8 mouse cellular contexts compared by ENCODE assay signal in the genomic region with DNA sequence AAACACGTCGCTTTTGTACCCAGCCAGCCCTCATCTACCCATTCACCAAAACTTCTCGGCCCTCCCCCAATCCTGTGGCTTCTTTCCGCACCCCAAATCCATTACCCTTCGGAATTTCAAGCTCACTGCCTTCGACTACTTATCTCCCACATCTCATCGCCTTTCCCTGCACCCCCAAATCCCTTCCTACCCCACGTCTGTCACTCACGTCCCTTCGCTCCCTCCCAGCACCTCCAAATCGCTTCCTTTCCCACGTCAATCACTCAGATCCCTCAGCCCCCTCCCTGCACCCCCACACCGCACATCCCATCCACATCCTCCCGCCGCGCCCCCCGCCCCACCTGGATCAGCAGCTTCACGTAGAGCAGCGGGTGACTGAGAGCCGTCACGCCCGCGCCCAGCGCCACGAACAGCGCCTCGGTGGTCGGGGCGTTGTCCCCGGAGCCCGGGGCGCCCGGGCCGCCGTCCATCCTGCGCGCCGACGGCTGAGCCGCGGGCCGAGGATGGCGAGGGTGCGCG. TPM values are rescaled to one million over a fixed set of nuclear protein-coding genes. Genes with fewer than 3 reads are reported as not detected.
A peak's percentile ranks its signal among the peaks of the same experiment; 100 is the strongest.
DNase-seq lines count a peak whose midpoint lies in the region; ATAC-seq and TF ChIP-seq lines count a peak whose summit lies in the region.

No protein-coding gene starts in this region.

- H3K27ac ChIP-seq in bone marrow macrophage, adult 2 months (ENCODE audit: insufficient read depth, low read depth, low read length), result no peak overlapping the region
- H3K27ac ChIP-seq in forebrain, embryonic 13.5 days, result peak overlapping the region; percentile 92
- peak overlapping the region; percentile 95 for H3K27ac ChIP-seq in midbrain, embryonic 15.5 days

- peak overlapping the region; percentile 93 for H3K4me3 ChIP-seq in megakaryocyte, embryonic 14.5 days (replicated peaks)
- peak overlapping the region; percentile 100 for H3K4me3 ChIP-seq in bone marrow macrophage, adult 2 months (ENCODE audit: insufficient read depth, low read length)
- H3K4me3 ChIP-seq in forebrain, embryonic 13.5 days, result peak overlapping the region; percentile 87
- peak overlapping the region; percentile 85 for H3K4me3 ChIP-seq in midbrain, embryonic 15.5 days

- H3K9me3 ChIP-seq in megakaryocyte, embryonic 14.5 days, result no peaks in the 10 kb centered on the region
- H3K9me3 ChIP-seq in forebrain, embryonic 13.5 days (replicated peaks), result no peaks in the 10 kb centered on the region
- H3K9me3 ChIP-seq in midbrain, embryonic 15.5 days, result no peaks in the 10 kb centered on the region

- peaks cover 30% of the 10 kb centered on the region for H3K36me3 ChIP-seq in megakaryocyte, embryonic 14.5 days (replicated peaks; ENCODE audit: low read length)
- H3K36me3 ChIP-seq in forebrain, embryonic 13.5 days (ENCODE audit: poor library complexity, severe bottlenecking), result peaks cover 24% of the 10 kb centered on the region
- H3K36me3 ChIP-seq in midbrain, embryonic 15.5 days (replicated peaks), result peaks cover 3% of the 10 kb centered on the region; the same call in 1 of the 2 replicates

- under 1% methylated on average over 42 of the region's 45 CpGs for WGBS in forebrain, embryonic 13.5 days
- WGBS in midbrain, embryonic 15.5 days, result under 1% methylated on average over 44 of the region's 45 CpGs

- H3K27me3 ChIP-seq in megakaryocyte, embryonic 14.5 days (replicated peaks), result no peaks in the 10 kb centered on the region
- no peaks in the 10 kb centered on the region for H3K27me3 ChIP-seq in forebrain, embryonic 13.5 days
- no peaks in the 10 kb centered on the region for H3K27me3 ChIP-seq in midbrain, embryonic 15.5 days (replicated peaks)

- no peak for ATAC-seq in megakaryocyte, adult 5-6 weeks (ENCODE audit: poor library complexity, severe bottlenecking)
- ATAC-seq in forebrain, embryonic 13.5 days, result no peak; the same call in 1 of the 2 replicates
- ATAC-seq in midbrain, embryonic 15.5 days (replicated peaks), result peak; percentile 62

- no peak for TF ChIP-seq POLR2A in bone marrow macrophage, adult 2 months (IDR thresholded peaks at IDR 0.05; ENCODE audit: borderline replicate concordance, low read depth, low read length)

- TF ChIP-seq CTCF in bone marrow macrophage, adult 2 months (IDR thresholded peaks at IDR 0.05; ENCODE audit: low read depth, low read length), result no peak

- peak overlapping the region; percentile 75 for H3K4me2 ChIP-seq in forebrain, embryonic 13.5 days
- peak overlapping the region; percentile 73 for H3K4me2 ChIP-seq in midbrain, embryonic 15.5 days

- peak; percentile 67 for DNase-seq in kidney, postnatal 10 days
- no peak for DNase-seq in layer of hippocampus, adult 9-11 months
- no peak for DNase-seq in adrenal gland, postnatal 36 days

- peak overlapping the region; percentile 96 for H3K9ac ChIP-seq in forebrain, embryonic 13.5 days
- peak overlapping the region; percentile 83 for H3K9ac ChIP-seq in midbrain, embryonic 15.5 days

- peaks cover 56% of the 10 kb centered on the region for H3K4me1 ChIP-seq in megakaryocyte, embryonic 14.5 days
- H3K4me1 ChIP-seq in bone marrow macrophage, adult 2 months (ENCODE audit: control insufficient read depth, insufficient read depth, low read length), result peaks cover 17% of the 10 kb centered on the region
- H3K4me1 ChIP-seq in forebrain, embryonic 13.5 days, result peaks cover 39% of the 10 kb centered on the region
- peaks cover 31% of the 10 kb centered on the region for H3K4me1 ChIP-seq in midbrain, embryonic 15.5 days

RNA-seq across cellular contexts. Expression of gene Mtch1, which starts 0.5 kb away (rescaled TPM):
- polyA plus RNA-seq in megakaryocyte, embryonic 14.5 days (2012; ENCODE audit: insufficient read depth, low replicate concordance), result 140 and 280 TPM in 2 replicates
- 111 and 128 TPM in 2 replicates for total RNA-seq in megakaryocyte, adult 5-6 weeks (2015)
- 84.1 and 107 TPM in 2 replicates for total RNA-seq in megakaryocyte, adult 5-6 weeks (2017)
- 129 and 138 TPM in 2 replicates for polyA plus RNA-seq in bone marrow macrophage, adult 2 months (2012; ENCODE audit: insufficient read depth, insufficient read length, missing spikeins)
- polyA plus RNA-seq in forebrain, embryonic 13.5 days (2015; fragmentation: Nextera tagmentation; extraction: Ambion mirVana), result 378 and 381 TPM in 2 replicates
- polyA plus RNA-seq in midbrain, embryonic 15.5 days (2015; fragmentation: Nextera tagmentation; extraction: Ambion mirVana), result 519 and 548 TPM in 2 replicates
- 100 to 1,000 TPM; 249 to 251 TPM for total RNA-seq in adrenal gland, postnatal 36 days (2021)

RNA-seq across cellular contexts. Expression of gene Fgd2, which starts 13.5 kb away (rescaled TPM):
- 4.3 and 23.7 TPM in 2 replicates for polyA plus RNA-seq in megakaryocyte, embryonic 14.5 days (2012; ENCODE audit: insufficient read depth, low replicate concordance)
- total RNA-seq in megakaryocyte, adult 5-6 weeks (2015), result 44.8 and 47.7 TPM in 2 replicates
- 45.5 and 48.0 TPM in 2 replicates for total RNA-seq in megakaryocyte, adult 5-6 weeks (2017)
- 136 and 152 TPM in 2 replicates for polyA plus RNA-seq in bone marrow macrophage, adult 2 months (2012; ENCODE audit: insufficient read depth, insufficient read length, missing spikeins)
- polyA plus RNA-seq in forebrain, embryonic 13.5 days (2015; fragmentation: Nextera tagmentation; extraction: Ambion mirVana), result 2.6 and 3.0 TPM in 2 replicates
- polyA plus RNA-seq in midbrain, embryonic 15.5 days (2015; fragmentation: Nextera tagmentation; extraction: Ambion mirVana), result 7.0 and 7.5 TPM in 2 replicates
- total RNA-seq in adrenal gland, postnatal 36 days (2021), result 1 to 10 TPM; 2.6 to 3.6 TPM

RNA-seq across cellular contexts. Expression of gene Pi16, which starts 29.7 kb away (rescaled TPM):
- 1.6 and 4.7 TPM in 2 replicates for polyA plus RNA-seq in megakaryocyte, embryonic 14.5 days (2012; ENCODE audit: insufficient read depth, low replicate concordance)
- 32.6 and 44.2 TPM in 2 replicates for total RNA-seq in megakaryocyte, adult 5-6 weeks (2015)
- 59.2 and 64.7 TPM in 2 replicates for total RNA-seq in megakaryocyte, adult 5-6 weeks (2017)
- polyA plus RNA-seq in bone marrow macrophage, adult 2 months (2012; ENCODE audit: insufficient read depth, insufficient read length, missing spikeins), result 0.41 TPM in 1 of 2 replicates, not detected in the other
- 1.5 and 1.7 TPM in 2 replicates for polyA plus RNA-seq in forebrain, embryonic 13.5 days (2015; fragmentation: Nextera tagmentation; extraction: Ambion mirVana)
- polyA plus RNA-seq in midbrain, embryonic 15.5 days (2015; fragmentation: Nextera tagmentation; extraction: Ambion mirVana), result 3.6 and 4.0 TPM in 2 replicates
- 10 to 100 TPM; 29.3 to 50.8 TPM for total RNA-seq in adrenal gland, postnatal 36 days (2021)
